Mouse (Mus musculus): ENCODE data around the gene Gm21739.
"Not testable (repeated sequence)": the region's sequence is repeated elsewhere in the genome, so short reads cannot be mapped to it uniquely, and the experiment has no call there.

Gm21739 gene

DNA sequence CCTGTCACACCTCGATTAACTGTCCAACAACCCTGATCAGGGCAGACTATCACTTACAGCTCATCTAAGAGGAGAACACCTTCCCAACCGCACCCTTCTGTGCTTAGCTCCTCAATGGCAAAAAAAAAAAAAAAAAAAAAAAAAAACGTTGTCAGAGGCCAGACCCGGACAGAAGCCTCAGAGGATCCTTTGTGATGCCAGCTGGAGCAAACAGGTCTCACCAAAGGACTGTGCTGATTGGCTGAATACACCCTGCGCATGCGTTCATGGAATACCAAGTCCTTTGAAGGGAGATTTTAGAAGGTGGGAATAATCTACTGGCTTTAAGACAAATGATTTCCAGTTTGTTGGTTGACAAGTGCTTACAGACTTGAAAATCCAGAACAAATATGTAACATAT lies at the start of gene Gm21739:
Gene Gm21739, minus strand, starts transcription at position 101 of the 400 bp plus-strand sequence.
- in situ Hi-C loops (cut with MboI) = not testable (repeated sequence)

Data from mature B cell (primary cell).